26 mouse cellular contexts compared by ENCODE assay signal in the genomic region with DNA sequence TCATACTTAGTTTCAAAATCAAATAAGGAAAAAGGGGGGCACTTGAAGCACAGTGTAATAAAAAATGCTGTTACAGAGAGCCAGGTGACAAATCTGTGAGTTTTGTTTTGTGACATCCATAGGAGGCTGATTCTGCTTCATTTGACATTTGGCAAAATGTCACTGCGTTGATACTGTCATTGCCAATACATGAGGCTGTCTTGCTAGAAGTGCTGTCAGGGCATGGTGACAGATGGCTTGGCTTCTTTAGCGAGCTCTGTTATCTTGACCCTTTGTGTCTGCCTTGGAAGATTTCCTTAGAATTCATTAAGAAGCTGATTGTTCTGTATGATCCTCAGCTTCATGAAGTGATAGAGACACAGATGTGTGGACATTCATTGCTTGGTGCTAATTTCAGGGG.
A peak's percentile ranks its signal among the peaks of the same experiment; 100 is the strongest.
DNase-seq lines count a peak whose midpoint lies in the region; ATAC-seq and TF ChIP-seq lines count a peak whose summit lies in the region.
"Had no signal": no experiment of that assay in that cellular context is flagged by ENCODE, and none has a peak within 500 bp of the region (broad histone marks: within the 10 kb centered on the region; RNA-seq: fewer than 3 reads in every experiment).

No protein-coding gene starts in this region.

- no peaks in the 10 kb centered on the region for H3K4me1 ChIP-seq in forebrain, embryonic 14.5 days (ENCODE audit: control insufficient read depth, insufficient read depth, low read length)
- H3K4me1 ChIP-seq in forebrain, embryonic 10.5 days: no peaks in the 10 kb centered on the region
- no peaks in the 10 kb centered on the region for H3K4me1 ChIP-seq in midbrain, postnatal 0 days (ENCODE audit: insufficient read depth, low read length)
- no peaks in the 10 kb centered on the region for H3K4me1 ChIP-seq in midbrain, embryonic 16.5 days (ENCODE audit: control insufficient read depth, insufficient read depth, low read length)
- peaks cover 19% of the 10 kb centered on the region for H3K4me1 ChIP-seq in limb, embryonic 10.5 days
- H3K4me1 ChIP-seq in kidney, embryonic 15.5 days: 0 out of 2 replicates have a peak, but pooled peaks cover 2% of the 10 kb centered on the region
- H3K4me1 ChIP-seq: embryonic facial prominence, embryonic 13.5 days; hindbrain, embryonic 15.5 days; intestine, embryonic 15.5 days; lung, embryonic 15.5 days; midbrain, embryonic 10.5 days; midbrain, embryonic 15.5 days; neural tube, embryonic 13.5 days had no signal

- no peak overlapping the region for H3K27ac ChIP-seq in forebrain, embryonic 14.5 days (ENCODE audit: low read depth, low read length)
- H3K27ac ChIP-seq in forebrain, embryonic 10.5 days: no peak overlapping the region
- H3K27ac ChIP-seq in midbrain, postnatal 0 days (ENCODE audit: low read depth, low read length): no peak overlapping the region
- no peak overlapping the region for H3K27ac ChIP-seq in midbrain, embryonic 16.5 days (ENCODE audit: low read length)
- peak overlapping the region; percentile 53 for H3K27ac ChIP-seq in limb, embryonic 10.5 days
- H3K27ac ChIP-seq in kidney, embryonic 15.5 days: no peak overlapping the region
- H3K27ac ChIP-seq: embryonic facial prominence, embryonic 13.5 days; heart, embryonic 10.5 days; hindbrain, embryonic 15.5 days; intestine, embryonic 15.5 days; limb, embryonic 12.5 days; lung, embryonic 15.5 days; midbrain, embryonic 10.5 days; midbrain, embryonic 15.5 days; neural tube, embryonic 13.5 days had no signal

- 70% methylated on average over 2 of the region's 2 CpGs for WGBS in forebrain, embryonic 14.5 days
- WGBS in forebrain, embryonic 10.5 days: 85% methylated on average over 2 of the region's 2 CpGs
- 85% methylated on average over 2 of the region's 2 CpGs for WGBS in midbrain, postnatal 0 days
- WGBS in midbrain, embryonic 16.5 days: 79% methylated on average over 2 of the region's 2 CpGs
- 76% methylated on average over 2 of the region's 2 CpGs for WGBS in limb, embryonic 10.5 days
- WGBS in kidney, embryonic 15.5 days: 73% methylated on average over 2 of the region's 2 CpGs

- no peak for TF ChIP-seq CTCF in midbrain, postnatal 0 days (IDR thresholded peaks at IDR 0.05)

- H3K9me3 ChIP-seq in forebrain, embryonic 14.5 days (replicated peaks; ENCODE audit: control insufficient read depth, low read length): no peaks in the 10 kb centered on the region
- no peaks in the 10 kb centered on the region for H3K9me3 ChIP-seq in forebrain, embryonic 10.5 days
- H3K9me3 ChIP-seq in midbrain, postnatal 0 days (ENCODE audit: low read length): no peaks in the 10 kb centered on the region
- H3K9me3 ChIP-seq in midbrain, embryonic 16.5 days (replicated peaks; ENCODE audit: control insufficient read depth, low read length, poor library complexity, severe bottlenecking): no peaks in the 10 kb centered on the region
- no peaks in the 10 kb centered on the region for H3K9me3 ChIP-seq in limb, embryonic 10.5 days (replicated peaks)
- H3K9me3 ChIP-seq in kidney, embryonic 15.5 days (replicated peaks): no peaks in the 10 kb centered on the region
- H3K9me3 ChIP-seq: embryonic facial prominence, embryonic 13.5 days; G1E; heart, embryonic 10.5 days; hindbrain, embryonic 15.5 days; intestine, embryonic 15.5 days; limb, embryonic 12.5 days; lung, embryonic 15.5 days; midbrain, embryonic 10.5 days; midbrain, embryonic 15.5 days; neural tube, embryonic 13.5 days had no signal

- H3K9ac ChIP-seq in forebrain, embryonic 14.5 days (ENCODE audit: low read length): no peak overlapping the region
- H3K9ac ChIP-seq in midbrain, postnatal 0 days (replicated peaks; ENCODE audit: low read length, poor library complexity, severe bottlenecking): no peak overlapping the region
- H3K9ac ChIP-seq in midbrain, embryonic 16.5 days (ENCODE audit: low read depth, low read length): no peak overlapping the region
- no peak overlapping the region for H3K9ac ChIP-seq in kidney, embryonic 15.5 days
- H3K9ac ChIP-seq: embryonic facial prominence, embryonic 13.5 days; hindbrain, embryonic 15.5 days; intestine, embryonic 15.5 days; limb, embryonic 12.5 days; lung, embryonic 15.5 days; midbrain, embryonic 15.5 days; neural tube, embryonic 13.5 days had no signal

- H3K4me3 ChIP-seq in forebrain, embryonic 14.5 days (ENCODE audit: low read depth, low read length): no peak overlapping the region
- no peak overlapping the region for H3K4me3 ChIP-seq in forebrain, embryonic 10.5 days
- H3K4me3 ChIP-seq in midbrain, postnatal 0 days (ENCODE audit: low read depth, low read length): no peak overlapping the region
- no peak overlapping the region for H3K4me3 ChIP-seq in midbrain, embryonic 16.5 days (ENCODE audit: low read depth, low read length)
- H3K4me3 ChIP-seq in limb, embryonic 10.5 days: no peak overlapping the region
- H3K4me3 ChIP-seq in kidney, embryonic 15.5 days (replicated peaks): no peak overlapping the region
- H3K4me3 ChIP-seq: embryonic facial prominence, embryonic 13.5 days; heart, embryonic 10.5 days; hindbrain, embryonic 15.5 days; intestine, embryonic 15.5 days; limb, embryonic 12.5 days; lung, embryonic 15.5 days; midbrain, embryonic 10.5 days; midbrain, embryonic 15.5 days; neural tube, embryonic 13.5 days had no signal

- H3K4me2 ChIP-seq in forebrain, embryonic 14.5 days (ENCODE audit: low read length): no peak overlapping the region
- H3K4me2 ChIP-seq in midbrain, postnatal 0 days (ENCODE audit: low read depth, low read length, poor library complexity, severe bottlenecking): no peak overlapping the region
- no peak overlapping the region for H3K4me2 ChIP-seq in midbrain, embryonic 16.5 days (ENCODE audit: low read length)
- H3K4me2 ChIP-seq in kidney, embryonic 15.5 days: no peak overlapping the region
- H3K4me2 ChIP-seq: embryonic facial prominence, embryonic 13.5 days; hindbrain, embryonic 15.5 days; intestine, embryonic 15.5 days; limb, embryonic 12.5 days; lung, embryonic 15.5 days; midbrain, embryonic 15.5 days; neural tube, embryonic 13.5 days had no signal

- H3K36me3 ChIP-seq in forebrain, embryonic 14.5 days (ENCODE audit: control insufficient read depth, insufficient read depth, low read length): no peaks in the 10 kb centered on the region
- no peaks in the 10 kb centered on the region for H3K36me3 ChIP-seq in forebrain, embryonic 10.5 days (replicated peaks)
- no peaks in the 10 kb centered on the region for H3K36me3 ChIP-seq in midbrain, postnatal 0 days (ENCODE audit: insufficient read depth, low read length)
- no peaks in the 10 kb centered on the region for H3K36me3 ChIP-seq in midbrain, embryonic 16.5 days (ENCODE audit: control insufficient read depth, insufficient read depth, low read length)
- H3K36me3 ChIP-seq in limb, embryonic 10.5 days: no peaks in the 10 kb centered on the region
- H3K36me3 ChIP-seq in kidney, embryonic 15.5 days: no peaks in the 10 kb centered on the region
- H3K36me3 ChIP-seq: embryonic facial prominence, embryonic 13.5 days; G1E; heart, embryonic 10.5 days; hindbrain, embryonic 15.5 days; intestine, embryonic 15.5 days; limb, embryonic 12.5 days; lung, embryonic 15.5 days; midbrain, embryonic 10.5 days; midbrain, embryonic 15.5 days; neural tube, embryonic 13.5 days had no signal

- H3K27me3 ChIP-seq in forebrain, embryonic 14.5 days (replicated peaks; ENCODE audit: control insufficient read depth, insufficient read depth, low read length): no peaks in the 10 kb centered on the region
- H3K27me3 ChIP-seq in forebrain, embryonic 10.5 days (ENCODE audit: poor library complexity, severe bottlenecking): no peaks in the 10 kb centered on the region
- no peaks in the 10 kb centered on the region for H3K27me3 ChIP-seq in midbrain, postnatal 0 days (ENCODE audit: insufficient read depth, low read length)
- no peaks in the 10 kb centered on the region for H3K27me3 ChIP-seq in midbrain, embryonic 16.5 days (ENCODE audit: control insufficient read depth, insufficient read depth, low read depth, low read length)
- H3K27me3 ChIP-seq in limb, embryonic 10.5 days (ENCODE audit: low read depth, poor library complexity, severe bottlenecking): no peaks in the 10 kb centered on the region
- peaks cover 14% of the 10 kb centered on the region for H3K27me3 ChIP-seq in kidney, embryonic 15.5 days
- H3K27me3 ChIP-seq: embryonic facial prominence, embryonic 13.5 days; hindbrain, embryonic 15.5 days; intestine, embryonic 15.5 days; limb, embryonic 12.5 days; lung, embryonic 15.5 days; midbrain, embryonic 15.5 days; neural tube, embryonic 13.5 days had no signal

- DNase-seq in forebrain, embryonic 14.5 days (ENCODE audit: low spot score): peak; percentile 25
- no peak for DNase-seq in forebrain, embryonic 10.5 days (ENCODE audit: extremely low spot score, low spot score)
- DNase-seq in midbrain, postnatal 0 days (ENCODE audit: low spot score): peak; percentile 73
- DNase-seq in cerebellum, adult 9-11 months: peak; percentile 32
- DNase-seq in limb, embryonic 10.5 days (ENCODE audit: low spot score): no peak
- no peak for DNase-seq in kidney, adult 8-10 months
- DNase-seq: adrenal gland, adult 8-10 months; gastrocnemius, postnatal 25 days; heart, adult 11 months; heart, postnatal 4 days; kidney, adult 2 months; kidney, postnatal 10 days; layer of hippocampus, postnatal 36 days; right cerebral cortex, postnatal 14 days had no signal

- no peak for ATAC-seq in forebrain, embryonic 14.5 days
- ATAC-seq in midbrain, postnatal 0 days (ENCODE audit: low FRiP score): no peak
- no peak for ATAC-seq in midbrain, embryonic 16.5 days
- no peak for ATAC-seq in kidney, embryonic 15.5 days (replicated peaks; ENCODE audit: low FRiP score)
- ATAC-seq: intestine, embryonic 15.5 days; midbrain, embryonic 15.5 days had no signal

Comparison
In these comparisons a context has a peak if more than half of its experiments do, and no peak if none do; other contexts are left out.
1. DNase-seq: peak in forebrain, embryonic 14.5 days (single experiment), midbrain, postnatal 0 days (single experiment) and cerebellum, adult 9-11 months (single experiment); none in forebrain, embryonic 10.5 days (single experiment), limb, embryonic 10.5 days (single experiment) and kidney, adult 8-10 months (0 of 2).